Mouse (Mus musculus): Measurements from ENCODE around the gene B4galt4.
"Not testable (repeated sequence)": the region's sequence is repeated elsewhere in the genome, so short reads cannot be mapped to it uniquely, and the experiment has no call there.

DNA sequence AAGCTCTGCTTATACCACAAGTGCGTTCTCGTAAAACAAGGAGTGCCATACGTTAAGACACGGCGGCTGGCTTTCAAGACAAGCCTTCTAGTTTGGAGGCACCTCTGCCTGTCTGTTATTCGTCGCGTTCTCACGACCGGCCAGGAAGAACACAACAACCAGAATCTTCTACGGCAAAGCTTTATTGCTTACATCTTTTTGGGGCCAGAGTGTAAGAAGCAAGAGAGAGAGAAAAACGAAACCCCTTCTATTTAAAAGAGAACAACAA lies 27.9 kb upstream of the B4galt4 start:
- not testable (repeated sequence) for TF ChIP-seq CTCF, EP300 (IDR thresholded peaks at IDR 0.05; ENCODE audit: low read depth)

Measured in heart, postnatal 0 days (tissue).